Mouse (Mus musculus): ENCODE measurements at regions not wholly inside any gene's neighbourhood (a gene's known extent, or its start where the extent isn't known, plus 50 kb on each side); places are given as distances from the start of the nearest gene placed in this dataset.

DNA sequence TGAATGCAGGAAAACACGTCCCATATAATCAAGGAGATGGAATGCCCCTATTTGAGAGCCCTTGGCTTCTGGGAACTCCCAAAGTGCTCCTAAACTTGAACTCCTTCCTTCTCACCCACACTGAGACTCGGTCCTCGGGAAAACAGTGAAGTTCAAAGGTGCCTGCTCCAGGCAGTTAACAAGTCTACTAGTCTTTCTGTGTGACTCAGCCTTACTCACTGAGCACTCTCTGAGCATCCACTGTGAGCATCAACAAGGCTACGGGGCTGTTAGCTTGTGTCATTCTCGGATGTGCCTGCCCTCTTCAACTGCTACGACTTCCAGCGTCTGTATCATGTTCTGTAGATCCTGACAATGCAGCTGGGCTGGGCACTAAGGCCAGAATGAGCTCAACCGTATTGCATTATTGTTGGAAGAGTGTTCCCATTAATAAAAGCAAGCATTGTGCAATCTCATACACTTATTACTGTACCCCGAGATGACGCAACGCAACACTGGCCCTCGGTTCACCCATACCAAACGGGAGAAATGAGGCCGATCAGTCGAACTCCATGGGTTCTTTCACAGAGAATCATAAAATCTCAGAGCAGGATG is 96.1 kb upstream of the Egr2 start:
- no peak for DNase-seq

DNA sequence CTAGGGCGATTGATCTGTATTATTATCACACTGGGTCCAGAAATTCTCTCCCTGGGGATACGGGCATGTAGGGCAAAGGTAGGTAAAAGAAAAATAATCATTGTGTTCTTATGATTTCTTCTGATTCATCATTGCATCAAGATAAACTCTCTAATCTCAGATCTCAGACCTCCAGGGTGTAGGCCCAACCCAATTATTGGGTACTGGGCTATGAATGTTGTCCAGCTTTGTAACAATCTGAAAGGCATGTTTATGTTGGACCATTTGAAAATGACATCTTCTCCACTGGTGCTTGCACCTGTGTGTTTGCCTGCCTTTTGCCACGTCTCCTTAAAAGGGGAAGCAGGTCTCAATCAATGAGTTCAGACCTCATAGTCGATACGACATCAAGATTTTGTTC is 95.4 kb upstream of the Egr2 start:
- DNase-seq = no peak

DNA sequence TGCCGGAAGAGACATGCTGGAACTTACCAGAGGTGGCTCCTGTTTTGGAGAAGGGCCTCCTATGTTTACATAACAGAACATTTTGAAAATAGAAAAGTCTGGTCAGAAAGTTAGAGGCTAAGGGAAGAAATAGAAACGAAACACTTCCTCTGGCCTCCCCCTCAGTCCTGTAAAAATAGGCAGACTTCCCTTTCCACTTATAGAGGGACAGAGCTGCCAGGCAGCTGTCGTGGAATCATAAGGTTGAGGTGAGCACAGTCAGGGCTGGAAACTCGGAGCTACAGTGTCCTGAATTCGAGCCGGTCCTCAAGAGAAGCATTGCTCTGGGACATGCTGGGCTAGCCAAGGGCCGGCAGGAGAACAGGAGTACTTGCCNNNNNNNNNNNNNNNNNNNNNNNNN is 94.0 kb upstream of the Egr2 start:
- no peak for DNase-seq

DNA sequence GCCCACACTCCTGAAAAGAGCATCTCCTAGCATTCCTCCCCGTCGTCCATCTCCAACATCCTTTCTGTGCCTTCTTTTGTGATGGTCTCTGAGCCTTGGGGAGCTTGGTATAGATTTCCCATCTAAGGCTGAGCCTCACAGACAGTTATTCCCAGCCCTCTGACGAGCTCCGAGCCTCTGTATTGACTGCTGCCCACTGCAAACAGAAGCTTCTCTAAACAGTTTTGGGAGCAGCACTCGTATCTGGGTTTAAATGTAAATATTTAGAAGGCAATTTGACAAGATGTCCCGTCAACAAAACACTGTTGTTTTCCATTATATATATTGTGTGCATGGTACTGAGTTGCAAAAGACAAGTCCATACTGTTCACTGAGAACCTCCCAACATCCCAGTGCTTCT is 86.4 kb upstream of the Egr2 start:
- DNase-seq = no peak

DNA sequence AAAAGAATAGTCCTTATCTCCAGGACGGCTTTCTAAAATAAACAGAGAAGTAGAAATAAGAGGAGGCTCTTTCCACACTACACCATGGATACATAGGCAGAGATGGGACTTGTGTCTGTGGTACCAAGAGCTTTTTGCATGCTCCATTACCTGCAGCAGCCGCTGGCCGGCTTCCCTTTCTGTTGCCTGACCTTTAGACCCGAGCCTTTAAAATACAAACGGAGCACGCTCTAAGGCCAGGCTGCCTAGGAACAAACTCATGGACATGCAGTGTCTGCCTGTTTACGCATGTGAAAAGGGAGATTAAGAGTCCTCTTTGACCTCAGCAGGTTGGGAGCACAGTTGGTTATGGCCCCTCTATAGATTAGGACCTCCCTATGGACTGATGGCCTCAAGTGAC is 81.1 kb upstream of the Egr2 start:
- peak; percentile 4 for DNase-seq

DNA sequence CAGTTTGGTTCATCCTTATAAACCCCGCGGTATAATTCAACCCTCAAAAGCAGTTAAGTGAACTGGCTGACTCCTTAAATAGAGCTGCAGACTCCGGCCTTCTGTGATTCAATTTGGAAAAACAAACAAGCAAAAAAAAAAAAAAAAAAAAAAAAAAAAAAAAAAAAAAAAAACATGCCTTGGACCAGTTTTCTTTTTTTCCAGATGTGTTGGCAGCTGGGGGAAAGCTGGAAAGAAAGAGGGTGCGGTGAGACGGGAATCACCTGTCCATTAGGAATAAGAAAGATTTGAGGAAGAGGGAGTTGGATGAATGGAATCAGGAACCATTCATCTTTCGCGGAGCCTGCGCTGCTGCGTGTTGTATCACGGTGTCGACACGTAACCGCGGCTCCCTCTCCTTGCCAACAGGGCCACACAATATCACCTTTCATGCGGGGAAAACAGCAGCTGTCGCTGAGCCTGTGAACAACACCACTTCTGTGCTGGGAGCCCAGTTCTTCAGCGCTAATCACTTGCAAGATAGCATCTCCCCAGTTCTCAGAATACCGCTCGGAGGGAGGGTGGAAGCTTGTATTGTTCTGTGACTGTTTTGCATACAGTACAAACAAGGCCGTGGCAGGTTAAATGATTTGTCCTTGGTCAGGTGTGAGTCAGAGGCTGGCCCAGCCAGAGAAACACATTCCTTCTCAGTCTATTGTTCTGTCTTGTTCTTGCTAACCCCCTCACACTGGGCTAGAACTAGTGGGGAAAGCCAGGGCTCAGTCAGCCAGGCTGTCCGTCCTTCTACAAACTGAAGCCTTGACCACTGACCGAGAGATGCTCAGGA is 76.6 kb upstream of the Egr2 start:
- DNase-seq = peak; percentile 20

DNA sequence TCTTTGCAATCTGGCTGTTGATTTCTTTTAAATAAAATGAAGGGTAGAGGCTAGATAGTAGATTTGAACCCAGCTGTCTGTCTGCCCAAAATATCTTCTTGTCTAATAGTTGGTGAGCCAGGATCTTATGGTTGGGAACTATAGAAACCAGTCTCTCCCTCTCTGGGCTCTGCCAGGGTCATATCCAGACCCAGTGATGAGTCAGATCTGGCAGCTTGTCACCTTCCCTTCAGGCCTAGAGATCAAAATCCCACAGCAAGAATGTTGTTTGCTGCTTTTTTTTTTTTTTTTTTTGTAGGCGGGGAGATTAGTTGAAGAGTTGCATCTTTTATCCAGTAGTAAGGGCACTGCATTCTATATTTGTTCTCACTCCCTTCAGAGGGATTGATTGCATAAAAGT is 74.0 kb upstream of the Egr2 start:
- no peak for DNase-seq

DNA sequence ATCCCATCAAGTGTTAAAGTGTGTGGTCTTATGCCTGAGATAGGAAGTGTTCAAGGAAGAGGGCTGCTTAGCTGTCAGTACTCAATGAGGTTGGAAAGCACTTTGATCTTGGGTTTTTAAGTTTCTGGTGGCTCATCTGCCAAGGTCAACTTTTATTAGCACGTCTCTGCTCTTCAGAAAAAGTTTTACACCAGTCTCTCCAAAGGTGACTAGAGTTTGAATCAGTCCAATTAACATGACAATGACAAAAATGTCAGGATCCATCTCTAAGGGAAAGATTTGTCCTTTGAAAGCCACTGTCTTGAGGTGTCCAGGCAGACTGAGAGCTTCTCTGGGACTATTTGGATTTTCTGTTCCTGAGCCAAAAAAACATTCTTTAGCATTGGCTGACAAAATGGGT is 73.4 kb upstream of the Egr2 start:
- no peak for DNase-seq

DNA sequence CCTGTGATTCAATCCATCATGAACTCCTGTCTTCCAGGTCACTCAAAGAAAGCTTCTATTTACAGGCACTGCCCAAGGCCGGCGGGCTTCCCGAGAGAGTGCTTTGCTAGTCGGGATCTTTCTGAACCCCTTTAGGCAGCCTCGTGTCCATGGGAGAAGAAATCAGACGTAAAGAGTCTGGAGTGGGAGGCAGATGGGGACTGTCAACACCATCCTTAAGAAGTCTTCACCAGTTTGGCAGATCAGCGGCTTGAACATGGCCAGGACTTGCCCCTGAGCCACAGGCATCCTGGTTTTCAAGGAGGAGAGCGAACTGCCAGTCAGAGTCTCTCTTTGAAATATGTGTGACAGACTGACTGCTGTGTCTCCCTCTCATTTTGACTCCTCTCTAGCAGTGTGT is 66.6 kb upstream of the Egr2 start:
- peak; percentile 18 for DNase-seq

DNA sequence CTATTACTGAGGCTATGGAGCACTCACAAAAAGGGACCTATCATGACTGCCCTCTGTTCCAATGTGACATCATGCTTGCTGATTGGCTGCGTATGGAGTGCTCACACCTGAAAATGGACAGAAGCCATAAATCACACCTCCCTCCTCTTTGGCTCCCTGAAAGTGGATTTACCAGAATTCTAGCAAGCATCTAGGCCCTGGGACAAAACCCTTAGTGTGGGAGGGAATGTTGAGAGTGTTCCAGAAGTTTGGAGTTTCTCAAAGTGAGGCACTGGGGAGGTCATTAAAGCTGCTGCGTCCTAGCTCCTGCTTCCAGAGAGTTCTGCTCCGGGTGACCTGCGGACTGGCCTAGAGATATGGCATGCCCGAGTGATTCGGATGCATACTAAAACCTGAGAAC is 62.3 kb upstream of the Egr2 start:
- DNase-seq = no peak

DNA sequence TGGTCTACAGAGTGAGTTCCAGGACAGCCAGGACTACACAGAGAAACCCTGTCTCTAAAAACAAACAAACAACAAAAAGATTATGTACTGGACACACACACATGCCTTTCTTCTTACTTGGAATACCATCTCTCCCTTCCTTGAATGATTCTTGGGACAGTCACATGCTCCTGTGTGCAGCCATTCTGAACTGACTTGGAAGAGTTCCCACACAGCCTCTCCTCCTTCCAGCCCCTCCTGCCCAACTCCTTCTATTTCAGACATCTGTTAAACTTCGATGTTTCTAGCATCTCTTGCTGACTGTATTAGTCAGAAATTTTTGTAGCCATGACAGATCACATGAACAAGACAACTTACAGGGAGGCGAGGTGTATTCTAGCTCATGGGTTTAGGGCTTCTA is 60.9 kb upstream of the Egr2 start:
- DNase-seq = no peak

DNA sequence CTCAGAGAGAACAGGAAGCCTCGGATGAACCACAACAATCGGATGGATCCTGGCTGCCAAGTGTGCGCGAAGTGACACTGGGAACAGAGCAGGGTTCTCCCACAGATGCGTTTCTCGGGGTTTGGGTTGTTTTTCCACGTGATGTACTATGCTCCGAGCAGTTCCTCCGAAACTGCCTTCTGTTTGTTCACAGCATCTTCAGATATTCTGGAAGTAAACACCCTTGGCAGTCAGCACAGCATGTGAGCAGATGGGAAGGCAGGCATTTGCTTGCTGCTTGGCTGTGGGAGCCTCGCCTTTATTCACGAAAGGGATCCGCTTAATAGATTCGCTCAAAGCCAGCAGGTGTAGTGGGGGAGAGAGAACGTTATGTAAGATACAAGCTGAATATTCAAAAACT is 53.0 kb upstream of the Egr2 start:
- no peak for DNase-seq

DNA sequence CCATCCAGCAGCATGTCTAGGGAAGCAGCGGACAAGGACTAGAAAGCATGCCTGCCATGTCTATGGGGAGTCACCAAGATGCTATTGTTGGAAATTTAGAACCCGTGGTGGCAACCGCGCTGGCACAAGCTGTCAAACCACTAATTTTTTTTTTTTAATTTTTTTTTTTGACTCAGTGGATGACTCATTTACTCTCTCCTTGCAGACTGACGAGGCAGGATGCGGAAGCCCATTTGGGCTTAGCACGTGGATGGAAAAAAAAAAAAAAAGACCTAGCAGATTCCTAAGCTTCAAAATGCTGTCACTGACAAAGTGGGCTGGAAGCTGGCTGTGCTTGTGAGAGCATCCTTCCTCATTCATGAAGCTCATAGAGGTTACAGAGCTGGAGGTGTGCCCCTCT is 51.9 kb upstream of the Egr2 start:
- no peak for DNase-seq

DNA sequence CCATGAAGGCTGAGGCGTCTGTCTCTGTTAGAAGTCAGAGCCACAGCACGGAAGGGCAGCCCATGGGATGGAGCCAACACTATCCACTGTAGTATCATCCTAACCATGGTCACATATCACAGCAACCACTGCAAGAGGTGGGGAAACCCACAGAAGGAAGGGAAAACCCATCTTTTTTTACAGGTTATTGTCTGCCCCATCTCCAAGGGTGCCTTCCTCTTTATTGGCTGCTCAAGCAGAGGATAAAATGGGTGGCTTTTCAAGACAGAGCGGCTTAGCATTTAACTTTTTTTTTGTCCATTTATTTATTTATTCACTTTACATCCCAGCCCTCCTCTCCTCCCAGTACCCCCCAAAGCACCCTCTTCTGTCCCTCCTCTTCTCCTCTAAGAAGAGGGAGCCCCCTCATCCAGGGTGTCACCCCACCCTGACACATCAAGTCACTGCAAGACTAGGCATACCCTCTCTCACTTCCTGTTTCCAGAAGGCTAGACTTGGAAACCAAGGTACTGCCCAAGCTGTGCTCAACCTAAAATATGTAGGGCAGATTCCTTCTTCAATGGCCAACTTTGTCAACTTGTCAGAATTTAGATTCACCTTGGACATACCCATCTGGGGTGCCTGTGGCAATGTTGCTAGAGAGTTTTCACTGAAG is 51.1 kb upstream of the Egr2 start:
- DNase-seq = no peak
